Mouse (Mus musculus): ENCODE measurements at regions not wholly inside any gene's neighbourhood (a gene's known extent, or its start where the extent isn't known, plus 50 kb on each side); places are given as distances from the start of the nearest gene placed in this dataset.

- DNase-seq: no peak
Measured at GRCm38 (mm10) chr6:31109604-31110003, 150.7 kb upstream of the Klf14 start.

GRCm38 (mm10) chr6:31112293-31113077 lies 153.6 kb upstream of the Klf14 start:
- no peak for DNase-seq

GRCm38 (mm10) chr6:31113558-31114326 lies 154.9 kb upstream of the Klf14 start:
- DNase-seq: no peak

- DNase-seq: no peak
Measured at GRCm38 (mm10) chr6:31114336-31115335, 155.8 kb upstream of the Klf14 start.

- DNase-seq: no peak
Measured at GRCm38 (mm10) chr6:31115566-31115965, 156.7 kb upstream of the Klf14 start.

GRCm38 (mm10) chr6:31116365-31116764 lies 157.5 kb upstream of the Klf14 start:
- DNase-seq: no peak

- DNase-seq: no peak
Measured at GRCm38 (mm10) chr6:31117666-31118065, 158.8 kb upstream of the Klf14 start.

- DNase-seq: no peak
Measured at GRCm38 (mm10) chr6:31121008-31121407, 162.1 kb upstream of the Klf14 start.

GRCm38 (mm10) chr6:31122895-31123294 lies 164.0 kb upstream of the Klf14 start:
- no peak for DNase-seq

GRCm38 (mm10) chr6:31123342-31123990 lies 164.6 kb upstream of the Klf14 start:
- DNase-seq: no peak

GRCm38 (mm10) chr6:31124076-31124475 lies 165.2 kb upstream of the Klf14 start:
- no peak for DNase-seq

GRCm38 (mm10) chr6:31124872-31125271 lies 166.0 kb upstream of the Klf14 start:
- no peak for DNase-seq

GRCm38 (mm10) chr6:31125328-31126118 lies 166.6 kb upstream of the Klf14 start:
- no peak for DNase-seq

- no peak for DNase-seq
Measured at GRCm38 (mm10) chr6:31126131-31126871, 167.4 kb upstream of the Klf14 start.

GRCm38 (mm10) chr6:31129170-31129569 lies 170.3 kb upstream of the Klf14 start:
- DNase-seq: no peak

- no peak for DNase-seq
Measured at GRCm38 (mm10) chr6:31129987-31130386, 171.1 kb upstream of the Klf14 start.

GRCm38 (mm10) chr6:31130522-31130921 lies 171.6 kb upstream of the Klf14 start:
- DNase-seq: no peak

GRCm38 (mm10) chr6:31131716-31132115 lies 172.8 kb upstream of the Klf14 start:
- DNase-seq: no peak

GRCm38 (mm10) chr6:31132396-31133190 lies 173.7 kb upstream of the Klf14 start:
- DNase-seq: no peak

All from cerebellum, postnatal 25 days (tissue).